Mouse (Mus musculus) bone marrow, adult 2 months (tissue): ENCODE data around the gene Nsfl1c. TPM values are rescaled to one million over a fixed set of nuclear protein-coding genes. Genes with fewer than 3 reads are reported as not detected.

Experiments used
- H3K27ac ChIP-seq: fragments of 200-500 bp; 2 replicates; pipeline ENCODE4 v1.5.1; 2012; ENCODE audit warnings: low read depth, mild to moderate bottlenecking, control low read depth, inconsistent platforms, low read length; ENCODE audit not compliant: control insufficient read depth, poor library complexity, insufficient read depth
- H3K4me1 ChIP-seq: fragments of 200-500 bp; 2 replicates; pipeline ENCODE4 v1.6.1; 2011; ENCODE audit warnings: low read length; ENCODE audit not compliant: control insufficient read depth, insufficient read depth
- H3K4me3 ChIP-seq: fragments of 200-500 bp; replicated peaks from 2 replicates; pipeline ENCODE3; 2011; ENCODE audit warnings: mild to moderate bottlenecking, low read depth, low read length, control low read depth; ENCODE audit not compliant: control insufficient read depth
- CTCF ChIP-seq: fragments of 200-500 bp; IDR thresholded peaks from 2 replicates; pipeline ENCODE4 v1.5.1; 2011; ENCODE audit warnings: low read length, control low read depth; ENCODE audit not compliant: control insufficient read depth, insufficient read depth
- POLR2A ChIP-seq: fragments of 200-500 bp; IDR thresholded peaks from 2 replicates; pipeline ENCODE4 v1.6.1; 2011; ENCODE audit warnings: low read depth, mild to moderate bottlenecking, control low read depth, low read length, borderline replicate concordance; ENCODE audit not compliant: control insufficient read depth
- WGBS: fragments of 180-500 bp; shearing (Covaris S2); methylation state at CpG from one replicate; pipeline ENCODE4 v1.1.7; 2018; 5-methylcytosine and 5-hydroxymethylcytosine counted together
- polyA plus RNA-seq: library from polyadenylated mRNA; stranded (reverse); fragments of >200 nt; gene quantifications from 2 replicates; pipeline ENCODE4 v1.2.4, GENCODE M21; 2011; ENCODE audit warnings: low replicate concordance; ENCODE audit not compliant: missing spikeins, insufficient read depth, insufficient read length

The Nsfl1c gene
- polyA plus RNA-seq, 1 experiment, result 51.9 TPM

GRCm38 (mm10) chr2:151536618-151536974 is 42.6 kb downstream of the Nsfl1c start:
- 5% methylated on average over 5 of the region's 5 CpGs for WGBS
- no peak overlapping the region; the same call in 1 of the 2 replicates for H3K27ac ChIP-seq
- H3K4me3 ChIP-seq, result no peak overlapping the region
- TF ChIP-seq POLR2A (no peak), CTCF (no peak)
- H3K4me1 ChIP-seq, result no peaks in the 10 kb centered on the region; the same call in 1 of the 2 replicates

GRCm38 (mm10) chr2:151538646-151539045 is 44.7 kb downstream of the Nsfl1c start:
- no peak overlapping the region for H3K27ac ChIP-seq
- TF ChIP-seq CTCF, result no peak
- TF ChIP-seq POLR2A, result no peak
- WGBS, result 51% methylated on average over 4 of the region's 4 CpGs
- no peaks in the 10 kb centered on the region; the same call in 1 of the 2 replicates for H3K4me1 ChIP-seq
- no peak overlapping the region for H3K4me3 ChIP-seq

GRCm38 (mm10) chr2:151542323-151543062 is 48.5 kb downstream of the Nsfl1c start, which contains the start of gene Fkbp1a:
Fkbp1a (plus strand) TSS chr2:151542483.
- under 1% methylated on average over 89 of the region's 93 CpGs for WGBS

GRCm38 (mm10) chr2:151543063-151543895 is 49.3 kb downstream of the Nsfl1c start:
- Histone ChIP-seq H3K4me3 (peak overlapping the region; percentile 78), H3K4me1 (no peaks in the 10 kb centered on the region; the same call in 1 of the 2 replicates), H3K27ac (peak overlapping the region; percentile 27; the same call in 1 of the 2 replicates)
- 2% methylated on average over 21 of the region's 21 CpGs for WGBS
- TF ChIP-seq POLR2A (no peak), CTCF (no peak)

More at GRCm38 (mm10) chr2:151542323-151543062, 48.5 kb downstream of the Nsfl1c start, which contains the start of gene Fkbp1a:
- TF ChIP-seq POLR2A, result peak; percentile 70; the same call in 1 of the 2 replicates
- no peak for TF ChIP-seq CTCF
- H3K4me1 ChIP-seq, result no peaks in the 10 kb centered on the region; the same call in 1 of the 2 replicates
- H3K27ac ChIP-seq, result peak within 1 kb of the TSS; percentile 63; the same call in 1 of the 2 replicates
- peak within 1 kb of the TSS; percentile 78 for H3K4me3 ChIP-seq

GRCm38 (mm10) chr2:151544673-151545072 is 50.7 kb downstream of the Nsfl1c start:
- no peak for TF ChIP-seq POLR2A
- TF ChIP-seq CTCF, result no peak
- H3K4me3 ChIP-seq, result no peak overlapping the region
- no peak overlapping the region for H3K27ac ChIP-seq
- no peaks in the 10 kb centered on the region; the same call in 1 of the 2 replicates for H3K4me1 ChIP-seq
- 72% methylated on average over 6 of the region's 6 CpGs for WGBS

GRCm38 (mm10) chr2:151546571-151546970 is 52.6 kb downstream of the Nsfl1c start:
- TF ChIP-seq CTCF (no peak), POLR2A (no peak)
- Histone ChIP-seq H3K4me3 (no peak overlapping the region), H3K27ac (no peak overlapping the region), H3K4me1 (no peaks in the 10 kb centered on the region; the same call in 1 of the 2 replicates)
- WGBS, result 75% methylated on average over 4 of the region's 4 CpGs

- Histone ChIP-seq H3K4me1 (no peaks in the 10 kb centered on the region), H3K27ac (no peak overlapping the region), H3K4me3 (no peak overlapping the region)
- TF ChIP-seq POLR2A (no peak), CTCF (no peak)
- 79% methylated on average over 3 of the region's 3 CpGs for WGBS
Observed at GRCm38 (mm10) chr2:151549615-151550121, 55.7 kb downstream of the Nsfl1c start.

Other genes starting within 250 kb of the Nsfl1c start
- not detected in 2 replicates for gene 4921509C19Rik, start 18.0 kb upstream of the Nsfl1c start, polyA plus RNA-seq
- gene Fkbp1a, start 48.3 kb downstream of the Nsfl1c start, polyA plus RNA-seq, result 32.7 and 70.4 TPM in 2 replicates
- not detected in 2 replicates for gene Sdcbp2, start 78.4 kb downstream of the Nsfl1c start, polyA plus RNA-seq
- 0.42 TPM in 1 of 2 replicates, not detected in the other for gene Snph, start 138.4 kb downstream of the Nsfl1c start, polyA plus RNA-seq
- not detected in 2 replicates for gene Rad21l, start 174.4 kb downstream of the Nsfl1c start, polyA plus RNA-seq
- not detected in 2 replicates for gene Tmem74b, start 207.8 kb downstream of the Nsfl1c start, polyA plus RNA-seq